Mouse (Mus musculus): ENCODE measurements around the gene BC024063. TPM values are rescaled to one million over a fixed set of nuclear protein-coding genes. Genes with fewer than 3 reads are reported as not detected.
A peak's percentile ranks its signal among the peaks of the same experiment; 100 is the strongest.
"Not testable (repeated sequence)": the region's sequence is repeated elsewhere in the genome, so short reads cannot be mapped to it uniquely, and the experiment has no call there.

BC024063 gene
- polyA plus RNA-seq (2016; fragmentation: Nextera tagmentation; extraction: Ambion mirVana): 3.1 and 3.5 TPM in 2 replicates

DNA sequence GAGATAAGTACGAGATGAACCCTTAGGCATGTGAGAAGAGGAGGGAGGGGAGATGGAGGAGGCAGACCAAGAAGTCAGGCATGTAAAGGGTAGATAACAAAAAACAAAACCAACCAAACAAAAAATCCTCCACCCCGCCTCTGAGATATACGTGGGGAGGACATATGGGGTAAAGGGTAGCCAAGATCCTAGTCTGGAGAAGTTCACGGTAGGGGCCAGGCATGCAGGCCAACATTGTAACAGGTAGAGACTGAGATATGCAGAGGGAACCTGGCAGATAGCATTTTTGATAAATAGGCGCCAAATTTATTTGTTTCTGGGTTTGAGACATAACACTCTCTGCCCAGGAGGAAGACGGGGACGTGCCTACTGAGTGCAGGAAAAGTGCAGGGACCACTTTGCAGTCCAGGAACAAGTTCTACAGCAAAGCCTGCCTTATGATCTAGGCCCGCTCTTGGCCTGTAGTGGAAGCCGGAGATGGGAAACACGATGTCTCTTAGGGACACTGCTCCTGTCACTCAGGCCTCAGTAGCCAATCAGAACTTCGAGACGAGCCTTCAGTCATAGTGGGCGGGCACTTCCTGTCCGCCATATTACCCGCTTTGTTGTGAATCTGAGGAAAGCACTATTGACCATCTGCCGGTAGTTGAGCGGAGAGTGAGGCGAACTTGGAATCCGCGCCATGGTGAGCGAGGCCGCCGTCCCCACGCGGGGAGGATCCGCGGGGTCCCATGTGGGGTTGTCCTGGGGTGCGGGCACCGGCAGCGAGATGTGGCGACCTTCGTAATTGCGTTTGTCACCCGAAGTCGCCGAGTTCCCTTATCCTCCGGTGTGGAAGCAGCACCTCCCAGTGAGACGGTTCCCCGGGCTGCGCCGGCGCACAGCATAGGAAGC is at the start of gene BC024063:
Gene BC024063, plus strand, starts transcription at position 626 of the 894 bp plus-strand sequence.
- WGBS: 18% methylated on average over 42 of the region's 42 CpGs
- not testable (repeated sequence) for H3K27me3 ChIP-seq (ENCODE audit: insufficient read depth, poor library complexity, severe bottlenecking); H3K36me3 ChIP-seq; H3K9me3 ChIP-seq; H3K4me1 ChIP-seq
- peak; percentile 90 for DNase-seq (ENCODE audit: low spot score)
- Histone ChIP-seq H3K4me3 (peak within 1 kb of the TSS; percentile 62), H3K27ac (peak within 1 kb of the TSS; percentile 79)

DNA sequence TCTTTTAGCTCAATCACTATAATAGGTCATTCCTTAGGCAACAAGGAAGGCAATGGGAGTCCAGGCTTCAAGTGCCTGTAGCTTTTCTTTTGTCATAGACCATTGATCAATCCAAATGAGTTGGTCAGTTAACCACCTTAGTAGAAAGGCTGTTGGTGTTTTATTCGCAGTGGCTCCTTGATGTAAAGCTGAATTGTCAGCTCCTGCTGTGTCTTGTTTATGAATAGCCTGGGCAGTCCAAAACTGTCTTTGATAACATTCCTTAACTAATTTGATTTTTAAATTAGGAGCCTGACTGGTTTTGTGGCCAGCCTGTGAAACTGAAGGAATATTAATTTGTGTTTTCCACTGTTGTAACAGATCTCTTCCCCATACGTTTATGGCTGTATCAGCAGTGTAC is 41.0 kb upstream of the BC024063 start:
- WGBS: 51% methylated on average over 2 of the region's 2 CpGs
- no peaks in the 10 kb centered on the region for H3K36me3 ChIP-seq
- H3K27me3 ChIP-seq (ENCODE audit: insufficient read depth, poor library complexity, severe bottlenecking): no peaks in the 10 kb centered on the region
- no peaks in the 10 kb centered on the region for H3K4me1 ChIP-seq
- no peak overlapping the region for H3K4me3 ChIP-seq
- peaks cover 7% of the 10 kb centered on the region; the same call in 1 of the 2 replicates for H3K9me3 ChIP-seq
- no peak for DNase-seq (ENCODE audit: low spot score)
- no peak overlapping the region for H3K27ac ChIP-seq

DNA sequence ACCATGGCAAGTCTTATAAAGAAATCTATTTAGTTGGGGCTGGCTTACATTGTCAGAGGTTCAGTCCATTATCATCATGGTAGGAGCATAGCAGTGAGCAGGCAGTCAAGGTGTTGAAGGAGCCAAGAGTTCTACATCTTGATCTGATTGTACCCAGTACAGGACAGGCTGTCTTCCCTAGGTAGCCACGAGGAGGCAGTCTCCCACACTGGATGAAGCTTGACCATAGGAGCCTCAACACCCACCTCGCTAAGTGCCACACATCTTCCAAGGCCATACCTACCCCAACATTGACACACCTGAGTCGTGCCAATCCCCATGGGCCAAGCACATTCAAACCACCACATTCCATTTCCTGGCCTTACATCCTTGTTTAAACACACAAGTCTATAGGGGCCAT is 36.5 kb upstream of the BC024063 start:
- no peaks in the 10 kb centered on the region for H3K4me1 ChIP-seq
- H3K27me3 ChIP-seq (ENCODE audit: insufficient read depth, poor library complexity, severe bottlenecking): no peaks in the 10 kb centered on the region
- peaks cover 15% of the 10 kb centered on the region for H3K36me3 ChIP-seq
- peaks cover 21% of the 10 kb centered on the region for H3K9me3 ChIP-seq
- no peak overlapping the region for H3K27ac ChIP-seq
- 79% methylated on average over 3 of the region's 3 CpGs for WGBS
- no peak overlapping the region for H3K4me3 ChIP-seq
- no peak for DNase-seq (ENCODE audit: low spot score)

DNA sequence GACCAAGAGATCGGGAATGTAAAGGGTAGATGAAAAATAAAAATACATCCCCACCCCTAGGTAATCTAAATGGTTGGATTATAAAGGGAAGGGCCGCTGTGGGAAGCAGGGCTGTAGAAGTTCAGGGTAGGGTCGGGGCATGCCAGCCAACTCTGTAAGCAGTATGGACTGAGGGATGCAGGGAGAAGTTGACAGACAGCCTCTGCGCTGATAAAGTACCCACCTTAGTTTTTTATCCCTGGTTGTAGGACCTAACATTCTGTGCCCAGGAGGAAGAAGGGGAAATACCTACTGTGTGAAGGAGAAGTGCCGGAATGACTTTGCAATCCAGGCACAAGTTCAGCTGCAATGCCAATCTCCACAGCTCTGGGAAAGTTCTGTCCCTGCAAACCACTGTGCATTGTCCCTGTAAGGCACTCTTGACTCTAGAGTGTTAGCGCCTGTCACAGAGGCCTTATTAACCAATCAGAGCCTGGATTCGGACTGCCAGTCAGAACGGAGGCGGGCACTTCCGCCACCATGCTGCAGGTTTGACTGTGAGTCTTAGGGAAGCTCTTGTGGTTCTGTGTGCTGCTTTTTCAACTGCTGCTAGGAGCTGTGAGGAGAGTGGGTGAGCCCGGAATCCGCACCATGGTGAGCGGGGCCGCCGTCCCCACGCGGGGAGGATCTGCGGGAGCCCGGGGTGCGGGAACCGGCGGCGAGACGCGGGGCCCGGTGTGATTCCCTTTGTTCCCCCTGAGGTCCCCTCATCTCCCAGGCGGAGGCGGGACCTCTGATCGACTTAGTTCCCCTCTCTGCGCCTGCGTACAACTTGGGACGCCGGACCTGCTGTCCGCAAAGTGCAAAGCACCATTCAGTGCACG is 35.3 kb upstream of the BC024063 start, which contains the start of gene Zfp873:
Gene Zfp873, plus strand, starts transcription at position 527 of the 863 bp plus-strand sequence.
- peak within 1 kb of the TSS; percentile 72 for H3K4me3 ChIP-seq
- DNase-seq (ENCODE audit: low spot score): peak; percentile 96
- peaks cover 26% of the 10 kb centered on the region for H3K36me3 ChIP-seq
- 9% methylated on average over 35 of the region's 35 CpGs for WGBS
- H3K4me1 ChIP-seq: no peaks in the 10 kb centered on the region
- no peaks in the 10 kb centered on the region for H3K27me3 ChIP-seq (ENCODE audit: insufficient read depth, poor library complexity, severe bottlenecking)
- peak within 1 kb of the TSS; percentile 93 for H3K27ac ChIP-seq
- H3K9me3 ChIP-seq: peaks cover 31% of the 10 kb centered on the region

DNA sequence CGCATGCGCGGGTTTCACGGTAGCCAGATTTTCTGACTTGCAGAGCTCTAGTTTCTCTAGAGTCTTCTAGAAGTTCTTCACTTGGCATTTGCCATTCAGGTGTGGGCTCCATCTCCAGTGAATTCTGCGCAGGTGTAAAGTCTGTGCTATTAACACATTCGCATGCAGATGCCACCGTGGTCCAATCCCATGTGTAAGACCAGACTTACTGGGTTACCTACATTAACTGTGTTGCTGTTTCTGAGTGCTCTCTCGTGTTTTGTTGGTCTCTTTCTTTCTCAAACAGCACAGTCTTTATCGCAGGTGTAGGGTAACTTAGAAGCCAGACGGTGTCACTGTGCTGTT is 34.7 kb upstream of the BC024063 start:
- H3K27me3 ChIP-seq (ENCODE audit: insufficient read depth, poor library complexity, severe bottlenecking); H3K4me1 ChIP-seq; DNase-seq (ENCODE audit: low spot score): not testable (repeated sequence)
- Histone ChIP-seq H3K27ac (peak overlapping the region; percentile 93), H3K9me3 (peaks cover 36% of the 10 kb centered on the region), H3K36me3 (peaks cover 32% of the 10 kb centered on the region), H3K4me3 (peak overlapping the region; percentile 72)
- 23% methylated on average over 10 of the region's 10 CpGs for WGBS

DNA sequence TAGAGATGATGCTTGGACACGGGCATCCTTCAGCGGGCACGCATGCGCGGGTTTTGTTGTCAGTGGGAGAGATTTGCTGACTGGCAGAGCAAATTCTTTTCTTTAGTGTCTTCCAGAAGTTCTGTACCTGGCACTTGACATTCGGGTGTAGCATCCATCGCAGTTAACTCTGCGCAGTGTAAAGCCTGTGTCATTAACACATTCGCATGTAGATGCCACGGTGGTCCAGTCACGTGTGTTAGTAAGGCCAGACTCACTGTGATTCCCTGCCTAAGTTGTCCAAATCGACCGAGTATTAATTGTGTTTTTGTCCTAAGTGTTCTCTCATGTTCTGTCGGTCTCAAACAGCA is 444 bp downstream of the BC024063 start:
- WGBS: 23% methylated on average over 14 of the region's 14 CpGs
- H3K4me1 ChIP-seq; H3K36me3 ChIP-seq; H3K27me3 ChIP-seq (ENCODE audit: insufficient read depth, poor library complexity, severe bottlenecking); DNase-seq (ENCODE audit: low spot score); H3K9me3 ChIP-seq: not testable (repeated sequence)
- Histone ChIP-seq H3K27ac (peak overlapping the region; percentile 79), H3K4me3 (peak overlapping the region; percentile 62)

DNA sequence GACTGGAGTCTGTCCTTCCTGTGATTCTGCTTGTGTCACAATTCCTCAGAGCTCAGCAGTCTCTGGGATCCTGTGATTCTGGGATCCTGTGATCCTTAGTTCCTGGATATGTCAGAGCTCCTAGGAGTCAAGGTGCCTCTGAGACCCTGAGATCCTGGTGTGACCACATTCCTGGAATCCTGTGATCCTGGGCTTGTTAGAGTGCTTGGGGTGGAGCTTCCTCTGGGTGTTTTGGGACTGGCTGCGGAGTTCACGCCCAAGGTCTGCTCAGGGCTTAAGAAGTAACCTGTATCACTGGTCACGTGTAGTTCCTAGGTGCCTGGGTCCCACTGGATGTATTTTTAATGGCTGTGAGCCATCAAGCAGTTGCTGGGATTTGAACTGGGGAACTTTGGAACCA is 34.1 kb downstream of the BC024063 start:
- peaks cover 18% of the 10 kb centered on the region for H3K9me3 ChIP-seq
- H3K36me3 ChIP-seq: no peaks in the 10 kb centered on the region
- H3K27me3 ChIP-seq (ENCODE audit: insufficient read depth, poor library complexity, severe bottlenecking): no peaks in the 10 kb centered on the region
- 84% methylated on average over 3 of the region's 3 CpGs for WGBS
- H3K4me1 ChIP-seq: no peaks in the 10 kb centered on the region
- no peak overlapping the region for H3K27ac ChIP-seq
- no peak for DNase-seq (ENCODE audit: low spot score)
- H3K4me3 ChIP-seq: no peak overlapping the region

DNA sequence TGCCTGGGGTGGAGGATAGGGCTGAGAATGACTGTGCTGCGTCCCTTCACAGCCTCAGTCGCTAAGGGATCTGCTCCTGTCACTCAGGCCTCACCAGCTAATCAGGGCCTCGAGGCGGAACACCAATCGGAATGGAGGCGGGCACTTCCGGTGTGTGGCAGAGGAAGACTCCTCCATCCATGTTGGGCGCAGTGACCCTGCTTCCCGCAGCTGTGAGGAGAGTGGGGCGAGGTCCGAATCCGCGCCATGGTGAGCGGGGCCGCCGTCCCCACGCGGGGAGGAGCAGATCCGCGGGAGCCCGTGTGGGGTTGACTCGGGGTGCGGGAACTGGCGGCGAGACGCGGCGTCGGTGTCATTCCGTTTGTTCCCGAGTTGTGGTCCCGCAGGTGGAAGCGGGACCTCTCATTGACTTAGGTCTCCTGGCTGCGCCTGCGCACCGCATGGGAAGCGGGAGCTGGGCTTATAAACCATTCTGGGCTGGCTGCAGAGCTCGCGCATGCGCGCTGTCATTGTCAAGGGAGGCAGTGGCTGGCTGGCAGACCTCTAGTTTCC is 44.8 kb downstream of the BC024063 start, which contains the start of gene AU041133:
Gene AU041133, plus strand, starts transcription at position 164 of the 552 bp plus-strand sequence.
- Histone ChIP-seq H3K27me3 (ENCODE audit: insufficient read depth, poor library complexity, severe bottlenecking) (no peaks in the 10 kb centered on the region), H3K36me3 (peaks cover 11% of the 10 kb centered on the region; the same call in 1 of the 2 replicates), H3K27ac (peak within 1 kb of the TSS; percentile 93), H3K4me1 (no peaks in the 10 kb centered on the region), H3K4me3 (peak within 1 kb of the TSS; percentile 77), H3K9me3 (peaks cover 16% of the 10 kb centered on the region)
- DNase-seq (ENCODE audit: low spot score): peak; percentile 95
- WGBS: under 1% methylated on average over 41 of the region's 41 CpGs

DNA sequence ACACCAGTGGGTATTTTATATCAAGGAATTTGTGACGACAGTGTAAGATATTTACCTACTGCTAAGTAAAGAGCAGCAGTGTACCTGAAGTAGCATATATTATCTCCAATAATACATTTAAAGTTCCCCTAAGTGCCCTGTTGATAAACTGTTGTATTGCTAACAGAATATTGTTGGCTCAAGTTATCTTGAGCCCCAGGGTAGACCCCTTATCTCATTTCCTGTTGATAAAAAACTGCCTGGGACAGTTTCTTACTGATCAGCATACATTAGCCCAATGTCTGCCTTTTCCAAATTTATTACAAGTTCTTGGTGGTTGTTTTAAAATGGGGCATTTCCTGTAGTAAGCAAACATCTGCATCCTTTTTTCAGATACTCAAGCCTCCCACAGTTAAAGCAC is 62.1 kb downstream of the BC024063 start:
- Histone ChIP-seq H3K9me3 (peaks cover 36% of the 10 kb centered on the region), H3K36me3 (peaks cover 65% of the 10 kb centered on the region), H3K27ac (no peak overlapping the region), H3K27me3 (ENCODE audit: insufficient read depth, poor library complexity, severe bottlenecking) (no peaks in the 10 kb centered on the region), H3K4me1 (no peaks in the 10 kb centered on the region), H3K4me3 (no peak overlapping the region)
- DNase-seq (ENCODE audit: low spot score): no peak
- 90% methylated on average over 1 of the region's 1 CpGs for WGBS

DNA sequence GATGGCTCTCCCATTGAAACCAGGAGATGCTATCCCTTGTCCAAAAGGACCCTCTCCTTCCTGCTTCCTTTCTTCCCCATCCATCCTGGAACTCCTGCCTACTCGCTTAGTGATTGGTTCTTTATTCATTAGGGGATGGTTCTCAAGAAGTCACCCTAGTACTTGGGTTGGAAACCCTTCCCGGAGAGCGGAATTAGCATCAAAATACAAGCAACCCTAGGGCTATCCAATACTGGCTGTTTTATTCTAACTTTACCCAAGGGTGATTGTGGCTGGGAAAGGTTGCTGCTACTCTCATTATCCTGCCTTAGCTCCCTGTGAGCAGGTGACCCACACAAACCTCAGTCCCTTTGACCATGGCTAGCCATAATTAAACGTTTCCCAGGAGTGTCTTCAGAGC is 64.4 kb downstream of the BC024063 start:
- H3K36me3 ChIP-seq: peaks cover 78% of the 10 kb centered on the region
- H3K27me3 ChIP-seq (ENCODE audit: insufficient read depth, poor library complexity, severe bottlenecking): no peaks in the 10 kb centered on the region
- peaks cover 57% of the 10 kb centered on the region for H3K9me3 ChIP-seq
- no peak overlapping the region for H3K4me3 ChIP-seq
- no peaks in the 10 kb centered on the region for H3K4me1 ChIP-seq
- WGBS: 75% methylated on average over 4 of the region's 4 CpGs
- no peak for DNase-seq (ENCODE audit: low spot score)
- no peak overlapping the region for H3K27ac ChIP-seq

All from heart, embryonic 10.5 days (tissue).